ENCODE assay signal across 15 mouse cellular contexts in genomic region chr6:49338566-49338965, GRCm38 (mm10). TPM values are rescaled to one million over a fixed set of nuclear protein-coding genes. Genes with fewer than 3 reads are reported as not detected.
A peak's percentile ranks its signal among the peaks of the same experiment; 100 is the strongest.
DNase-seq lines count a peak whose midpoint lies in the region; ATAC-seq lines count a peak whose summit lies in the region.
"Had no signal": no experiment of that assay in that cellular context is flagged by ENCODE, and none has a peak within 500 bp of the region (broad histone marks: within the 10 kb centered on the region; RNA-seq: fewer than 3 reads in every experiment).

No protein-coding gene starts in this region.

- peak; percentile 30 for DNase-seq in left cerebral cortex, postnatal 4 days
- no peak for DNase-seq in left cerebral cortex, postnatal 36 days (ENCODE audit: low spot score in 2 of 2)
- peak; percentile 3 for DNase-seq in T-cell, adult 2 months (ENCODE audit: low spot score)
- DNase-seq in embryonic facial prominence, embryonic 11.5 days (ENCODE audit: low spot score): peak; percentile 55
- no peak for DNase-seq in thymus, adult 18-20 months
- DNase-seq in urinary bladder, postnatal 25 days (ENCODE audit: low spot score): no peak
- DNase-seq: adrenal gland, adult 8-10 months; cerebellum, adult 11 months; lung, postnatal 4 days; retina, postnatal 1 day had no signal

- no peaks in the 10 kb centered on the region for H3K36me3 ChIP-seq in embryonic facial prominence, embryonic 11.5 days (replicated peaks; ENCODE audit: control insufficient read depth, insufficient read depth, low read depth, low read length)
- H3K36me3 ChIP-seq: liver, embryonic 12.5 days had no signal

- H3K9me3 ChIP-seq in embryonic facial prominence, embryonic 11.5 days (replicated peaks; ENCODE audit: control insufficient read depth, low read length): no peaks in the 10 kb centered on the region
- H3K9me3 ChIP-seq: liver, embryonic 12.5 days had no signal

- H3K4me3 ChIP-seq in embryonic facial prominence, embryonic 11.5 days (ENCODE audit: low read depth, low read length): no peak overlapping the region
- H3K4me3 ChIP-seq: liver, embryonic 12.5 days had no signal

- intact Hi-C loops in left cerebral cortex, postnatal 4 days (cut with DNase I): no loop called here
- intact Hi-C loops in left cerebral cortex, postnatal 36 days (cut with DNase I): no loop called here

- no peak overlapping the region; the same call in 1 of the 2 replicates for H3K4me2 ChIP-seq in embryonic facial prominence, embryonic 11.5 days (ENCODE audit: low read depth, low read length)
- H3K4me2 ChIP-seq: liver, embryonic 12.5 days had no signal

- H3K4me1 ChIP-seq in embryonic facial prominence, embryonic 11.5 days (ENCODE audit: control insufficient read depth, insufficient read depth, low read length): no peaks in the 10 kb centered on the region
- H3K4me1 ChIP-seq: liver, embryonic 12.5 days had no signal

- WGBS in embryonic facial prominence, embryonic 11.5 days: 7% methylated on average over 9 of the region's 9 CpGs

- H3K27ac ChIP-seq in embryonic facial prominence, embryonic 11.5 days (replicated peaks; ENCODE audit: low read depth, low read length): no peak overlapping the region
- H3K27ac ChIP-seq: liver, embryonic 12.5 days had no signal

- H3K27me3 ChIP-seq in embryonic facial prominence, embryonic 11.5 days (ENCODE audit: control insufficient read depth, insufficient read depth, low read length): no peaks in the 10 kb centered on the region
- H3K27me3 ChIP-seq: liver, embryonic 12.5 days had no signal

- ATAC-seq in embryonic facial prominence, embryonic 11.5 days (replicated peaks; ENCODE audit: insufficient number of reproducible peaks, low FRiP score, low TSS enrichment, low read depth): no peak
- peak; percentile 46; the same call in 1 of the 2 replicates for ATAC-seq in megakaryocyte progenitor cell, adult 5-6 weeks (replicated peaks; ENCODE audit: poor library complexity)
- ATAC-seq: intestine, embryonic 16.5 days; liver, embryonic 12.5 days had no signal

- H3K9ac ChIP-seq in embryonic facial prominence, embryonic 11.5 days (replicated peaks; ENCODE audit: low read length): no peak overlapping the region
- H3K9ac ChIP-seq: liver, embryonic 12.5 days had no signal

RNA-seq across cellular contexts. Expression of gene Ccdc126, which starts 19.5 kb away (rescaled TPM):
- 1 to 10 TPM; 4.8 to 5.2 TPM for total RNA-seq in left cerebral cortex, postnatal 4 days (2021)
- total RNA-seq in left cerebral cortex, postnatal 36 days (2021): 10 to 100 TPM in 1 of 2 experiments, 1 to 10 TPM in 1; 9.3 to 10.3 TPM
- polyA plus RNA-seq in embryonic facial prominence, embryonic 11.5 days (2014; fragmentation: Nextera tagmentation; extraction: Ambion mirVana): 6.4 and 7.7 TPM in 2 replicates
- 3.4 and 5.5 TPM in 2 replicates for total RNA-seq in megakaryocyte progenitor cell, adult 5-6 weeks (2015)
- total RNA-seq in megakaryocyte progenitor cell, adult 5-6 weeks (2017): 3.9 and 6.7 TPM in 2 replicates

RNA-seq across cellular contexts. Expression of gene Fam221a, which starts 29.0 kb away (rescaled TPM):
- total RNA-seq in left cerebral cortex, postnatal 4 days (2021): 1 to 10 TPM; 2.4 to 2.9 TPM
- total RNA-seq in left cerebral cortex, postnatal 36 days (2021): under 1 TPM; 0.52 to 0.94 TPM
- 6.0 and 7.1 TPM in 2 replicates for polyA plus RNA-seq in embryonic facial prominence, embryonic 11.5 days (2014; fragmentation: Nextera tagmentation; extraction: Ambion mirVana)
- 7.7 and 13.8 TPM in 2 replicates for total RNA-seq in megakaryocyte progenitor cell, adult 5-6 weeks (2015)
- 2.4 and 2.9 TPM in 2 replicates for total RNA-seq in megakaryocyte progenitor cell, adult 5-6 weeks (2017)
- total RNA-seq: MEL had no signal

RNA-seq across cellular contexts. Expression of gene Stk31, which starts 56.8 kb away (rescaled TPM):
- 1 to 10 TPM in 1 of 2 experiments, under 1 TPM in 1; 0.95 to 1.1 TPM for total RNA-seq in left cerebral cortex, postnatal 4 days (2021)
- 1 to 10 TPM; 1.0 to 2.0 TPM for total RNA-seq in left cerebral cortex, postnatal 36 days (2021)
- polyA plus RNA-seq in embryonic facial prominence, embryonic 11.5 days (2014; fragmentation: Nextera tagmentation; extraction: Ambion mirVana): 0.25 and 0.29 TPM in 2 replicates
- not detected in 2 replicates for total RNA-seq in megakaryocyte progenitor cell, adult 5-6 weeks (2015)
- total RNA-seq in megakaryocyte progenitor cell, adult 5-6 weeks (2017): not detected in 2 replicates
- total RNA-seq: MEL had no signal
- polyA plus RNA-seq: heart, embryonic 14.5 days; intestine, embryonic 16.5 days; liver, embryonic 12.5 days had no signal

Comparison
In these comparisons a context has a peak if more than half of its experiments do, and no peak if none do; other contexts are left out.
1. DNase-seq: peak in left cerebral cortex, postnatal 4 days (single experiment), T-cell, adult 2 months (single experiment) and embryonic facial prominence, embryonic 11.5 days (single experiment); none in left cerebral cortex, postnatal 36 days (0 of 2), thymus, adult 18-20 months (0 of 2) and urinary bladder, postnatal 25 days (single experiment).